ENCODE assay signal across 12 mouse cellular contexts in genomic region chr6:128132581-128132980, GRCm38 (mm10). TPM values are rescaled to one million over a fixed set of nuclear protein-coding genes. Genes with fewer than 3 reads are reported as not detected.
DNase-seq lines count a peak whose midpoint lies in the region; ATAC-seq and TF ChIP-seq lines count a peak whose summit lies in the region.
"Had no signal": no experiment of that assay in that cellular context is flagged by ENCODE, and none has a peak within 500 bp of the region (broad histone marks: within the 10 kb centered on the region; RNA-seq: fewer than 3 reads in every experiment).

No protein-coding gene starts in this region.

- H3K4me1 ChIP-seq in kidney, embryonic 15.5 days: peaks cover 68% of the 10 kb centered on the region
- H3K4me1 ChIP-seq in embryonic facial prominence, embryonic 14.5 days (ENCODE audit: control insufficient read depth, insufficient read depth, low read length): peaks cover 59% of the 10 kb centered on the region
- H3K4me1 ChIP-seq in liver, postnatal 0 days (ENCODE audit: insufficient read depth): peaks cover 20% of the 10 kb centered on the region; the same call in 1 of the 2 replicates

- DNase-seq in frontal cortex, postnatal 36 days (ENCODE audit: low spot score in 2 of 2): no peak
- no peak for DNase-seq in kidney, postnatal 36 days
- DNase-seq in embryonic facial prominence, embryonic 14.5 days (ENCODE audit: low spot score): peak; percentile 72
- DNase-seq in liver, postnatal 0 days: no peak
- no peak for DNase-seq in testis, postnatal 10 days (ENCODE audit: low spot score)
- no peak for DNase-seq in right cerebral cortex, postnatal 14 days
- DNase-seq: adrenal gland, postnatal 10 days; cerebellum, adult 2 months; left cerebral cortex, postnatal 4 days had no signal

- H3K4me3 ChIP-seq in kidney, embryonic 15.5 days (replicated peaks): no peak overlapping the region
- no peak overlapping the region for H3K4me3 ChIP-seq in embryonic facial prominence, embryonic 14.5 days (ENCODE audit: low read depth, low read length)
- no peak overlapping the region for H3K4me3 ChIP-seq in liver, postnatal 0 days (ENCODE audit: low read depth, low read length)
- H3K4me3 ChIP-seq: erythroblast, embryonic 14.5 days had no signal

- no peak overlapping the region for H3K4me2 ChIP-seq in kidney, embryonic 15.5 days
- H3K4me2 ChIP-seq in embryonic facial prominence, embryonic 14.5 days (ENCODE audit: low read depth, low read length): no peak overlapping the region
- no peak overlapping the region for H3K4me2 ChIP-seq in liver, postnatal 0 days (ENCODE audit: low read depth, low read length)

- no peak for TF ChIP-seq CTCF in liver, postnatal 0 days (IDR thresholded peaks at IDR 0.05; ENCODE audit: low read depth)

- H3K27ac ChIP-seq in kidney, embryonic 15.5 days: peak overlapping the region; percentile 22; the same call in 1 of the 2 replicates
- H3K27ac ChIP-seq in embryonic facial prominence, embryonic 14.5 days (replicated peaks; ENCODE audit: low read depth, low read length): no peak overlapping the region
- H3K27ac ChIP-seq in liver, postnatal 0 days (ENCODE audit: low read depth): peak overlapping the region; percentile 81

- peaks cover 13% of the 10 kb centered on the region for H3K36me3 ChIP-seq in kidney, embryonic 15.5 days
- H3K36me3 ChIP-seq in embryonic facial prominence, embryonic 14.5 days (ENCODE audit: control insufficient read depth, insufficient read depth, low read length): no peaks in the 10 kb centered on the region
- H3K36me3 ChIP-seq in liver, postnatal 0 days (replicated peaks; ENCODE audit: insufficient read depth, low read length): no peaks in the 10 kb centered on the region

- no peak for TF ChIP-seq EP300 in liver, postnatal 0 days (IDR thresholded peaks at IDR 0.05; ENCODE audit: low read depth)

- 90% methylated on average over 6 of the region's 6 CpGs for WGBS in kidney, embryonic 15.5 days
- WGBS in embryonic facial prominence, embryonic 14.5 days: 82% methylated on average over 6 of the region's 6 CpGs
- whole genome bisulfite sequencing in liver, postnatal 0 days (ENCODE audit: insufficient replicate concordance): 74% methylated on average over 6 of the region's 6 CpGs

- H3K9me3 ChIP-seq in kidney, embryonic 15.5 days (replicated peaks): no peaks in the 10 kb centered on the region
- no peaks in the 10 kb centered on the region for H3K9me3 ChIP-seq in embryonic facial prominence, embryonic 14.5 days (ENCODE audit: control insufficient read depth, low read length)
- H3K9me3 ChIP-seq in liver, postnatal 0 days (ENCODE audit: low read length): no peaks in the 10 kb centered on the region

- peak; percentile 11; the same call in 1 of the 2 replicates for ATAC-seq in frontal cortex, adult (ENCODE audit: low TSS enrichment)
- ATAC-seq in kidney, embryonic 15.5 days (replicated peaks; ENCODE audit: low FRiP score): no peak
- peak; percentile 74 for ATAC-seq in embryonic facial prominence, embryonic 14.5 days (ENCODE audit: low read depth)
- ATAC-seq in liver, postnatal 0 days: no peak

- H3K27me3 ChIP-seq in kidney, embryonic 15.5 days: no peaks in the 10 kb centered on the region
- no peaks in the 10 kb centered on the region for H3K27me3 ChIP-seq in embryonic facial prominence, embryonic 14.5 days (replicated peaks; ENCODE audit: control insufficient read depth, insufficient read depth, low read length)
- H3K27me3 ChIP-seq in liver, postnatal 0 days (ENCODE audit: insufficient read depth, low read length): no peaks in the 10 kb centered on the region

- H3K9ac ChIP-seq in kidney, embryonic 15.5 days: no peak overlapping the region
- H3K9ac ChIP-seq in embryonic facial prominence, embryonic 14.5 days (ENCODE audit: low read depth, low read length): no peak overlapping the region
- no peak overlapping the region for H3K9ac ChIP-seq in liver, postnatal 0 days (replicated peaks)

RNA-seq across cellular contexts. Expression of gene Tspan9, which starts 10.8 kb away (rescaled TPM):
- 115 and 121 TPM in 2 replicates for polyA plus RNA-seq in kidney, embryonic 15.5 days (2015; fragmentation: Nextera tagmentation; extraction: Ambion mirVana)
- 130 and 151 TPM in 2 replicates for polyA plus RNA-seq in embryonic facial prominence, embryonic 14.5 days (2014; fragmentation: Nextera tagmentation; extraction: Ambion mirVana)
- 17.7 and 19.6 TPM in 2 replicates for polyA plus RNA-seq in liver, postnatal 0 days (2015; fragmentation: Nextera tagmentation; extraction: Ambion mirVana)

Comparison
In these comparisons a context has a peak if more than half of its experiments do, and no peak if none do; other contexts are left out.
1. ATAC-seq: peak in frontal cortex, adult (single experiment) and embryonic facial prominence, embryonic 14.5 days (single experiment); none in kidney, embryonic 15.5 days (single experiment) and liver, postnatal 0 days (single experiment).